Mouse (Mus musculus) hindbrain, embryonic 12.5 days (tissue): ENCODE data around the gene Adap1. TPM values are rescaled to one million over a fixed set of nuclear protein-coding genes. Genes with fewer than 3 reads are reported as not detected.

Experiments used
- ATAC-seq: fragments of 200-750 bp; cut with Nextera tagmentation; 2 replicates; pipeline ENCODE4 v1.8.0; 2017; ENCODE audit warnings: moderate TSS enrichment; ENCODE audit not compliant: low FRiP score
- H3K27ac ChIP-seq: fragments of 300-500 bp; sonication (generic); 2 replicates; pipeline ENCODE4 v1.5.1; 2016; ENCODE audit warnings: mild to moderate bottlenecking
- H3K27me3 ChIP-seq: fragments of 300-500 bp; sonication (generic); 2 replicates; pipeline ENCODE4 v1.6.1; 2016; ENCODE audit warnings: mild to moderate bottlenecking
- H3K36me3 ChIP-seq: fragments of 300-500 bp; sonication (generic); 2 replicates; pipeline ENCODE4 v1.6.1; 2016; ENCODE audit warnings: mild to moderate bottlenecking
- H3K4me1 ChIP-seq: fragments of 300-500 bp; sonication (generic); 2 replicates; pipeline ENCODE4 v1.6.1; 2016
- H3K4me2 ChIP-seq: fragments of 300-500 bp; sonication (generic); replicated peaks from 2 replicates; pipeline ENCODE4 v1.6.1; 2016; ENCODE audit warnings: mild to moderate bottlenecking
- H3K4me3 ChIP-seq: fragments of 300-500 bp; sonication (generic); 2 replicates; pipeline ENCODE4 v1.5.1; 2016; ENCODE audit warnings: mild to moderate bottlenecking
- H3K9ac ChIP-seq: fragments of 300-500 bp; sonication (generic); 2 replicates; pipeline ENCODE4 v1.6.1; 2016; ENCODE audit warnings: mild to moderate bottlenecking, moderate library complexity
- H3K9me3 ChIP-seq: fragments of 300-500 bp; sonication (generic); replicated peaks from 2 replicates; pipeline ENCODE4 v1.6.1; 2016; ENCODE audit warnings: mild to moderate bottlenecking
- WGBS: fragments of 180-500 bp; shearing (Covaris S2); methylation state at CpG from one replicate; pipeline ENCODE4 v1.1.7; 2016; 5-methylcytosine and 5-hydroxymethylcytosine counted together
- polyA plus RNA-seq: library from polyadenylated mRNA; unstranded; fragments of >200 nt; fragmentation: Nextera tagmentation; extraction: Ambion mirVana; gene quantifications from 2 replicates; pipeline ENCODE4 v1.2.1, GENCODE M21; 2016

Gene Adap1
- polyA plus RNA-seq, 1 experiment from 2014 or later: 13.7 TPM

- 68% methylated on average over 16 of the region's 16 CpGs for WGBS
These were observed 54.5 kb downstream of the Adap1 start for GRCm38 (mm10) chr5:139270806-139271521.

DNA sequence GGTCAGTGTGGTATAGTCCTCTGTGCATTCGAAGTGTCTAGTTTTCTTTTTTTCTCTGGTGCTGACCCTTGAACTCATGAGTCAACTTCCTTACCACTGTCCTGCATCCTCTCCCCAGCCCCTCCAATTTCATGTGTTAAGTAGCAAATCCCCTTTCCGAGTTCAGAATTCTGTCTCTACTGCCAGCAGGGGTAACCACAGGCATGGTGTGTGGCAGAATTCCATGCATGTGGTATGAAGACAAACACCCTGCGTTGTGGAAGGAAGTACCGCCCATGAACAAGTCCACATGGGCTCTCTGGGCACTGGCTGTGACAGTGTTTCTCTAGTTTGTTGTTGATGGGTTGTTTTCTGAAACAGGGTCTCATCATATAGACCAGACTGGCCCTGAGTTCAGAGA lies 57.8 kb downstream of the Adap1 start:
- no peaks in the 10 kb centered on the region for H3K9me3 ChIP-seq
- no peaks in the 10 kb centered on the region for H3K27me3 ChIP-seq
- H3K27ac ChIP-seq: no peak overlapping the region
- H3K36me3 ChIP-seq: peaks cover 71% of the 10 kb centered on the region
- no peak overlapping the region for H3K4me3 ChIP-seq
- H3K4me1 ChIP-seq: peaks cover 17% of the 10 kb centered on the region
- no peak for ATAC-seq
- 91% methylated on average over 4 of the region's 4 CpGs for WGBS
- H3K9ac ChIP-seq: no peak overlapping the region
- H3K4me2 ChIP-seq: no peak overlapping the region

More at GRCm38 (mm10) chr5:139270806-139271521, 54.5 kb downstream of the Adap1 start:
- peaks cover 38% of the 10 kb centered on the region for H3K36me3 ChIP-seq
- no peak overlapping the region for H3K4me3 ChIP-seq
- no peaks in the 10 kb centered on the region for H3K27me3 ChIP-seq
- H3K4me2 ChIP-seq: no peak overlapping the region
- H3K27ac ChIP-seq: peak overlapping the region; percentile 12; the same call in 1 of the 2 replicates
- 0 out of 2 replicates have a peak, but pooled peaks have one; percentile 11 for ATAC-seq
- peaks cover 19% of the 10 kb centered on the region for H3K4me1 ChIP-seq
- H3K9me3 ChIP-seq: no peaks in the 10 kb centered on the region
- H3K9ac ChIP-seq: no peak overlapping the region

DNA sequence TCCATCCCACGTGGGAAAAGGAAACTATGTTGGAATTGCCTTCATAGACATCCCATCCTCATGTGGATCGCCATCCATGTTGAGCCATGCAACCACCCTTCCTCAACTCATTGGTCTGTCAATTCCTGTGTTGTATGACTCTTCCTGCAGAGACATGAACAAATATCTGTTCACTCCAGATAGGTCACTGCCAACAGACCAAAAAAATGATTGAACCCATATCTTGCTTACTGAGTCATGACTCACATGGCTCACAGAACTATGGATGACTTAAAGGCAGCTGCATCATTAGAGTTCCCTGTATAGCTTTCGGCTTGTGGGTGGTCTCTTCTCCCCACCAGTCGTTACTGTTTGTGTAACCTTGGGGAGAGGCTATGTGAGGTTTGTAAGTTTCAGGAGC lies 64.0 kb downstream of the Adap1 start:
- no peaks in the 10 kb centered on the region for H3K9me3 ChIP-seq
- ATAC-seq: no peak
- peaks cover 54% of the 10 kb centered on the region for H3K36me3 ChIP-seq
- WGBS: 95% methylated on average over 4 of the region's 4 CpGs
- no peaks in the 10 kb centered on the region for H3K4me1 ChIP-seq
- H3K4me2 ChIP-seq: no peak overlapping the region
- H3K27ac ChIP-seq: no peak overlapping the region
- H3K4me3 ChIP-seq: no peak overlapping the region
- no peaks in the 10 kb centered on the region for H3K27me3 ChIP-seq
- no peak overlapping the region for H3K9ac ChIP-seq

DNA sequence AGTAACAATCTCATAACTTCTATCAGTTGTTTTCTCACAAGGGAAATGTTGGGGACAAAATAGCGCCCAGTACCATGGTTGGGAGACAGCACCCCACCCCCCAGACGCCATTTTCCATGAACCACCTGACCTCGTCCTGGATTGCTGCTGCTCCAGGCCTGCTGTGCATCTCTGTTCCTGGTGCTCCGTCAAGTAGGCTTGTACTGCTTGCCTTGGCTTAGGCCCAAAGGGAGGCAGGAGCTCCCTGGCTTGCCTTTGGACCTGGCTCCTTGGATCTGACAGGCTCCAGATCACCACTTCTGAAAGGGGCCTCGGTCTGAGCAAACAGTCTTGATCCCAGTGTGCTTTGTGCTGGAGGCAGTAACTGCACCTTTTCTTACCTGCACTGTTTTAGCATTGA lies 65.6 kb downstream of the Adap1 start:
- Histone ChIP-seq H3K36me3 (peaks cover 39% of the 10 kb centered on the region), H3K4me3 (no peak overlapping the region), H3K9ac (no peak overlapping the region), H3K27ac (no peak overlapping the region), H3K4me2 (no peak overlapping the region), H3K4me1 (peaks cover 1% of the 10 kb centered on the region; the same call in 1 of the 2 replicates), H3K27me3 (no peaks in the 10 kb centered on the region), H3K9me3 (no peaks in the 10 kb centered on the region)
- ATAC-seq: no peak
- WGBS: 87% methylated on average over 5 of the region's 5 CpGs

DNA sequence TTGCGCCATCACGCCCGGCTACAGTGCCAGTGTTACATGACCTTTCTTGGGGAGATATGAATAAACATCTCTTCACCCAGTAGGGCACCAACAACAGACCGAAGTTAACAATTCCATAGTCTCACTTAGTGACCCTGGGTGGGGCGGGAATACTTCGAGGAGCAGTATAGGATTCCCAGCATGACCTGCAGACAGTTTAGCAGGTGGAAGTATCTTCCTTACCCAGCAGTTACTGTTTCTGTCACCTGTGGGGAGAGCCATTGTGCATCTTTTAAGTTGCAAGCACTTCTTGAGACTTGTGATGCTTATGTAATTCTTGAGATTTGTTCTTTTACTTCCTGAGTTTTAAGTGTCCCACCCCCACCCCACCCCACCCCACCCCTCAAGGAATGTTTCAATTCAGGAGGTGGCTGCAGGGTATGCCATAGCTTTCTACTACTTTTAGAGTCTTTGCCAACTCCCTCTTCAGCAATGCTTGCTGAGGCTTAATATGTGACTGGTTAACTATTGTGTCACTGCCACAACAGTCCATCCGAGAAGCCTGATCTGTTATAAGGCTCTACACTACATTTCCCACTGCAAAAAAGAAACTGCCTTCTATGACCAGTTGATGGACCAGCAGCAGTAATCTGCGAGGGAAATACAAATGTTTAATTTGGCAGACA lies 66.9 kb downstream of the Adap1 start:
- WGBS: 92% methylated on average over 8 of the region's 8 CpGs
- Histone ChIP-seq H3K9me3 (no peaks in the 10 kb centered on the region), H3K4me2 (no peak overlapping the region), H3K9ac (no peak overlapping the region), H3K4me3 (no peak overlapping the region), H3K4me1 (peaks cover 15% of the 10 kb centered on the region), H3K27me3 (no peaks in the 10 kb centered on the region), H3K36me3 (peaks cover 25% of the 10 kb centered on the region), H3K27ac (no peak overlapping the region)
- no peak for ATAC-seq

- H3K4me2 ChIP-seq: no peak overlapping the region
- H3K9ac ChIP-seq: no peak overlapping the region
- no peak overlapping the region for H3K27ac ChIP-seq
- H3K9me3 ChIP-seq: no peaks in the 10 kb centered on the region
- peaks cover 20% of the 10 kb centered on the region for H3K4me1 ChIP-seq
- H3K27me3 ChIP-seq: no peaks in the 10 kb centered on the region
- no peak overlapping the region for H3K4me3 ChIP-seq
- peaks cover 18% of the 10 kb centered on the region for H3K36me3 ChIP-seq
- WGBS: 84% methylated on average over 4 of the region's 4 CpGs
- no peak for ATAC-seq
These were observed 67.6 kb downstream of the Adap1 start for GRCm38 (mm10) chr5:139257818-139258217.

- Histone ChIP-seq H3K36me3 (peaks cover 13% of the 10 kb centered on the region), H3K4me2 (no peak overlapping the region), H3K27ac (no peak overlapping the region), H3K27me3 (no peaks in the 10 kb centered on the region), H3K9me3 (no peaks in the 10 kb centered on the region), H3K4me1 (peaks cover 20% of the 10 kb centered on the region), H3K9ac (no peak overlapping the region), H3K4me3 (no peak overlapping the region)
- ATAC-seq: no peak
- WGBS: 95% methylated on average over 1 of the region's 1 CpGs
These were observed 68.2 kb downstream of the Adap1 start for GRCm38 (mm10) chr5:139257265-139257664.

GRCm38 (mm10) chr5:139256211-139256765 lies 69.1 kb downstream of the Adap1 start:
- no peak overlapping the region for H3K27ac ChIP-seq
- H3K27me3 ChIP-seq: no peaks in the 10 kb centered on the region
- no peak overlapping the region for H3K9ac ChIP-seq
- H3K9me3 ChIP-seq: no peaks in the 10 kb centered on the region
- no peak overlapping the region for H3K4me3 ChIP-seq
- WGBS: 93% methylated on average over 3 of the region's 3 CpGs
- peaks cover 25% of the 10 kb centered on the region for H3K4me1 ChIP-seq
- ATAC-seq: no peak
- H3K4me2 ChIP-seq: no peak overlapping the region
- peaks cover 7% of the 10 kb centered on the region; the same call in 1 of the 2 replicates for H3K36me3 ChIP-seq

DNA sequence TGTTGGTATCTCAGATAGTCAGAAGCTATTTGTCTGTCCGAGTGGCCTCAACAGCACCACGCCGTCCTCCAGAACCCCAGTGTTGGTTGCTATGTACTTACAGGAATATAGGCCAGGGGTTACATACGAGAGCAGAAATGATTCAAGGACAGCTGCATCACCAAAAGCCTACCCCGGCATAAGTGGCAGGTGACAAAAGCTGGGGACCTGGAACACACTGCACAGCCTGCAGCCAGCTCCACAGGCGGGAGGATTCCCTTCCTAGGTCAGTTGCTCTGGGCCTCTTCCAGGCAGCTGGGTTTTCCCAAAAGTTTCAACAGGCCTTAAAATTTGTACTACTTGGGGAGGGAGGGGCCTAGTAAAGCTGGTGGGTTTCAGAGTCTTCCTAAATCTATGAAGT lies 69.6 kb downstream of the Adap1 start:
- Histone ChIP-seq H3K4me2 (no peak overlapping the region), H3K4me1 (peaks cover 26% of the 10 kb centered on the region), H3K4me3 (no peak overlapping the region), H3K9me3 (no peaks in the 10 kb centered on the region), H3K27me3 (no peaks in the 10 kb centered on the region), H3K27ac (no peak overlapping the region), H3K36me3 (peaks cover 7% of the 10 kb centered on the region; the same call in 1 of the 2 replicates), H3K9ac (no peak overlapping the region)
- WGBS: 90% methylated on average over 6 of the region's 6 CpGs
- ATAC-seq: no peak

- no peak for ATAC-seq
- Histone ChIP-seq H3K9me3 (no peaks in the 10 kb centered on the region), H3K4me3 (no peak overlapping the region), H3K9ac (no peak overlapping the region), H3K4me2 (no peak overlapping the region), H3K4me1 (peaks cover 26% of the 10 kb centered on the region), H3K27me3 (no peaks in the 10 kb centered on the region), H3K27ac (no peak overlapping the region), H3K36me3 (peaks cover 13% of the 10 kb centered on the region; the same call in 1 of the 2 replicates)
- WGBS: 82% methylated on average over 6 of the region's 6 CpGs
These were observed 70.5 kb downstream of the Adap1 start for GRCm38 (mm10) chr5:139254938-139255337.

GRCm38 (mm10) chr5:139253301-139253741 lies 72.1 kb downstream of the Adap1 start:
- Histone ChIP-seq H3K9ac (peak overlapping the region; percentile 87), H3K4me1 (peaks cover 26% of the 10 kb centered on the region)
- WGBS: 11% methylated on average over 6 of the region's 6 CpGs

DNA sequence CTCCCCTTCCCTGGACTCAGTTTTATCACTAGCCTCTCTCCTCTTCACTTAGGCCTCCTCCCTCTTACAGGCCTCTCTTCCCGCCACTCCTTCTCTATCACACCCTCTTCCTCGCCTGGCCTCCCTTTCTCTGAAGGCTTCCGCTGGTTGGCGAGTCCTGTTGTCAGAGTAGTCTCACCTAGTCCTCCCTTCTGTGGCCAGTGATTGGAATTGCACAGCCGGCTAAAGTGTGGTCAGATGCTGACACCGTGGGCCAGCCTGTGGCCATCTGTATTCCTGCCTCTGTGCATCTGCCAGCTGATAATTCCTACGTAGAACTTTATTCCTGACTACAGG lies 72.5 kb downstream of the Adap1 start:
- WGBS: 0% methylated on average over 7 of the region's 7 CpGs
- Histone ChIP-seq H3K4me2 (peak overlapping the region; percentile 92), H3K27me3 (no peaks in the 10 kb centered on the region), H3K4me1 (peaks cover 26% of the 10 kb centered on the region), H3K9ac (peak overlapping the region; percentile 87), H3K4me3 (peak overlapping the region; percentile 89), H3K27ac (peak overlapping the region; percentile 92), H3K9me3 (no peaks in the 10 kb centered on the region), H3K36me3 (peaks cover 30% of the 10 kb centered on the region)
- ATAC-seq: no peak; the same call in 1 of the 2 replicates

More at GRCm38 (mm10) chr5:139253301-139253741, 72.1 kb downstream of the Adap1 start:
- Histone ChIP-seq H3K27ac (peak overlapping the region; percentile 92), H3K36me3 (peaks cover 25% of the 10 kb centered on the region), H3K4me3 (peak overlapping the region; percentile 89), H3K9me3 (no peaks in the 10 kb centered on the region), H3K4me2 (peak overlapping the region; percentile 92), H3K27me3 (no peaks in the 10 kb centered on the region)
- ATAC-seq: no peak
